Mouse (Mus musculus) megakaryocyte, embryonic 14.5 days (primary cell): ENCODE measurements around the gene Dcaf11. TPM values are rescaled to one million over a fixed set of nuclear protein-coding genes. Genes with fewer than 3 reads are reported as not detected.

Experiments used
- H3K27me3 ChIP-seq: replicated peaks from 2 replicates; pipeline ENCODE3; 2012; ENCODE audit warnings: inconsistent platforms
- H3K36me3 ChIP-seq: replicated peaks from 2 replicates; pipeline ENCODE3; 2012; ENCODE audit warnings: low read length, inconsistent platforms, mixed read lengths
- H3K4me1 ChIP-seq: 2 replicates; pipeline ENCODE4 v1.6.1; 2012; ENCODE audit warnings: inconsistent platforms
- H3K4me3 ChIP-seq: replicated peaks from 2 replicates; pipeline ENCODE3; 2012; ENCODE audit warnings: moderate library complexity, mild to moderate bottlenecking, inconsistent platforms
- H3K9me3 ChIP-seq: 2 replicates; pipeline ENCODE4 v1.6.1; 2012; ENCODE audit warnings: inconsistent platforms
- FLI1 ChIP-seq: IDR thresholded peaks from 2 replicates; pipeline ENCODE4 v1.6.1; 2012; ENCODE audit warnings: low read length, inconsistent platforms, mixed read lengths
- GATA1 ChIP-seq: IDR thresholded peaks from 3 replicates; pipeline ENCODE4 v1.6.1; 2012; ENCODE audit warnings: mixed read lengths, low read length, inconsistent platforms, borderline replicate concordance
- polyA plus RNA-seq: library from polyadenylated mRNA; stranded (reverse); fragments of >175 nt; gene quantifications from 2 replicates; pipeline ENCODE4 v1.2.3, GENCODE M21; 2012; ENCODE audit warnings: low replicate concordance; ENCODE audit not compliant: insufficient read depth

Gene Dcaf11
- polyA plus RNA-seq, 1 experiment, result 17.6 TPM

DNA sequence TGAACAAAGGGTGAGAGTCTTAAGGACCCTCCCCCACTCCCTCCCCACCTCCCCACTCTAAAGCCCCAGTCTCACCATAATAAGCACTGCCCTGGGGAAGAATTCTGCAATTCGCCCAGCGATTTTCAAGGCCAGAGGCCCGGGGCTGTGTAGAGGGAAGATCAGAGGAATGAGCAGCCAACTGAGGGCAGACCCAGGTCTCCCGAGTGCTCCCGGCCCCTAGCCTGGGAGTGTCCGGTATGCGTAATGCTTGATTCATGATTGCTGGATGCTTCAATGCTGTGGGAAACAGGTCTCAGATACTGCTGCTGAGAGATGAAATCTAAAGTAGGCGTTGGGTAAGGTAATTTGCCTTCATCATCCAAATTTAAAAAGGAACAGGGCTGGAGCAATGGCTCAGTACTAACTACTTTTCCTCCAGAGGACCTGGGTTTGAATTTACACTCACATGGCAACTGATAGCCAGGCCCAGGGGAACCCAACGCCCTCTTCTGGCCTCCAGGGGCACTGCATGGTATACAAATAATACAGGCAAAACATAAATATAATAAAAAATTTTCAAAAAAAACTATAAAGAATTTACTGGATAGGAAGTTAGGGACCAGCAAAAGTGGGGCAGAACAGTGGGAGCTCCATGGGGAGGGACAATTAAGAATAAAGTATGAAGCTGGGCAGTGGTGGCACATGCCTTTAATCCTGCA is 22.3 kb downstream of the Dcaf11 start:
- no peak for TF ChIP-seq FLI1
- no peak for TF ChIP-seq GATA1
- H3K36me3 ChIP-seq, result peaks cover 38% of the 10 kb centered on the region
- no peaks in the 10 kb centered on the region for H3K9me3 ChIP-seq
- H3K4me3 ChIP-seq, result no peak overlapping the region
- H3K4me1 ChIP-seq, result peaks cover 59% of the 10 kb centered on the region
- H3K27me3 ChIP-seq, result no peaks in the 10 kb centered on the region

DNA sequence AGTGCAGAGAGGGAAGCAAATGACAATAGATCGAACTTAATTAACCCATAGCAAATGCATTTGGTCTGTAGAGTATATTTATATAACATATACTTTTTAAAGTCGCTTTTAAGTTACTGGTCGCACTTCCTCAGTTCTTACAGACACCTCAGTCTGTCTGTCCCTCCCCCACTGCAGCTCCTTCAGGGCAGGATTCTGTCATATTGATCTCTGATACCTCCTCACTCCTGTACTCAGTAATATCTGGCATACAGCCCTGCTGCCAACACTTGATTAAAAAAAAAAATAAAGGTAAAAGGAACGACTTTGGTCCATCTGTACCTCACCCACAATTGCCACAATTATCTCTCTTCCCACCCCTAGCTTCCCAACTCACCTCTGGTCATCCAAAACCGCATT is 24.5 kb downstream of the Dcaf11 start:
- Histone ChIP-seq H3K27me3 (no peaks in the 10 kb centered on the region), H3K9me3 (no peaks in the 10 kb centered on the region), H3K36me3 (peaks cover 56% of the 10 kb centered on the region), H3K4me1 (peaks cover 53% of the 10 kb centered on the region), H3K4me3 (peak overlapping the region; percentile 95)
- no peak for TF ChIP-seq FLI1
- no peak for TF ChIP-seq GATA1

DNA sequence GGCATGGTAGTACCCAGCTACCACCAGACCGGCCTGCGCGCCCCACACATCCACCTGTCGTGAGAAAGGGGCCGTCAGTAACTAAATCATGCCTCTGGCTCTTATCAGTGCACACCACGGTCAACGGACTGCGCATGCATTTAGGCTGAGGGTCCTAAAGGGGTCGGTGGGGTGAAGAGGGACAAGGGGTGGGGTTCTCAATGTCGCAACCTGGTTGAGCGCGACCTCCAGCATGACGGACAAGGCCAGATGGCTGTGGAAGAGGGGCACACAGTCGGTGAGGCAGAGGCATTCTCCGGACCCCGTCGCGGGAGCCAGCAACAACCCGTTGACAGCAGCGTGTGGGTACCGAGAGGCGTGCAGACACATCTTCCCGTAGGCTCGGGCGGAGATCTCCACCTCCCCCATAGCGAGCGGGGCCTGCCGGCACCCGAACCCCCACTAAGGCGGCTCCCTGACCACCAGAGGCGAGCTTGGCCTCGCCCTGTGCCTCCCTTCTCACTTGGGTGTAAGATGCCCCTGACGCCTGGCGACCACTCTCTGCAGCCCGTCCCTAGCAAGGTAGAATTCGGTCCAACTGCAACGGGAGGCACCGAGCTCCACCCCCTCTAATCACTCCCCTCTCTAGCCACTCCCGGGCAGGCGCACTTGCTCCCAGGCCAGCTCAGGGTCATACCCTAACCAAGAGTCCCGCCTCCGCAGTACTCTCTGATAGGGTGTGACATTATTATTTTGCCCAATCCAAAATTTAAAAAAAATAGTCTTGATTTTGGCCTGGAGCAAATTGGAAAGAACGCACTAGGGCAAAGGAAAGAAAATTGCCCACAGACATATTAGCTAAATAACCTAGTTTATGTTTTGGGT is 25.1 kb downstream of the Dcaf11 start, which contains the start of gene Emc9:
TSS of gene Emc9 (minus strand) at position 601 of the 864 bp plus-strand sequence.
- Histone ChIP-seq H3K9me3 (no peaks in the 10 kb centered on the region), H3K4me1 (peaks cover 53% of the 10 kb centered on the region), H3K36me3 (peaks cover 53% of the 10 kb centered on the region), H3K27me3 (no peaks in the 10 kb centered on the region), H3K4me3 (peak within 1 kb of the TSS; percentile 95)
- no peak for TF ChIP-seq FLI1
- TF ChIP-seq GATA1, result no peak

DNA sequence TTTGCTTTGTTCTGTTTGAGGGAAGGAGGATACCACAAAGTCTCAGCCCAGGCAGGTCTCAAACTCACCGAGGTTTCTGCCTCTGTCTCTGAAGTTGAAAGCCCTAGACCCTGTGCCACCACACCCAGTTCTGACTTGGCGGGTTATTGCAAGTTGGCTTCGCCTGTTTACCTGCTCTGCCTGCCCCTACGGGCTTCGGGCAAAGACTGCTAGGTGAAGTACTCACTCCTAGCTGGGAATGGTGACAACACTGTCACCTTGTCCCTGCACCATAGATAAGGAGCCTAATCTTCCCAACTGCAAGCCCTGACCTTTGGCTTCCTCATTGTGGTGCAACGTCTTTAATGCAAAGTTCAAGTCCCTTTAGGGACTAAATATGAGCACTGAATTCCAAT is 25.8 kb downstream of the Dcaf11 start:
- Histone ChIP-seq H3K36me3 (peaks cover 46% of the 10 kb centered on the region), H3K4me1 (peaks cover 52% of the 10 kb centered on the region), H3K27me3 (no peaks in the 10 kb centered on the region), H3K4me3 (peak overlapping the region; percentile 95), H3K9me3 (no peaks in the 10 kb centered on the region)
- TF ChIP-seq GATA1 (no peak), FLI1 (no peak)

DNA sequence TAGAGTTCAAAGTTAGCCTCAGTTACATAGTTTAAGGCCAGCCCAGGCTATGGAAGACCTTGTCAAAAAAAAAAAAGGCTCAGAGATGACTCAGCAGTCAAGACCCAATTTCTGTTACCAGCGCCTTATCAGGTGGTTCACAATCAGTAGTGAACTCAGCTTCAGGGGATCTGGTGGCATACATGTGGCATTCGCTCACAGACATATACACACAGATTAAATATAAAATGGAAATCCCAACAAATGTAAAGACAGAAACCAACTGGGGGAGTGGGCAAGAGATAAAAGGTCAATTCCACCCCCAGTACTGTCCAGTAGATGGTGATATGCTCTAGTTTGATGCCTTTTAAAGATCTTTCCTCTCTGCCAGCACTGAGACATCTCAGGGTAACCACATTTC is 26.3 kb downstream of the Dcaf11 start:
- no peaks in the 10 kb centered on the region for H3K27me3 ChIP-seq
- peak overlapping the region; percentile 57 for H3K4me3 ChIP-seq
- peaks cover 40% of the 10 kb centered on the region for H3K36me3 ChIP-seq
- no peak for TF ChIP-seq GATA1
- TF ChIP-seq FLI1, result no peak
- H3K9me3 ChIP-seq, result no peaks in the 10 kb centered on the region
- H3K4me1 ChIP-seq, result peaks cover 48% of the 10 kb centered on the region

DNA sequence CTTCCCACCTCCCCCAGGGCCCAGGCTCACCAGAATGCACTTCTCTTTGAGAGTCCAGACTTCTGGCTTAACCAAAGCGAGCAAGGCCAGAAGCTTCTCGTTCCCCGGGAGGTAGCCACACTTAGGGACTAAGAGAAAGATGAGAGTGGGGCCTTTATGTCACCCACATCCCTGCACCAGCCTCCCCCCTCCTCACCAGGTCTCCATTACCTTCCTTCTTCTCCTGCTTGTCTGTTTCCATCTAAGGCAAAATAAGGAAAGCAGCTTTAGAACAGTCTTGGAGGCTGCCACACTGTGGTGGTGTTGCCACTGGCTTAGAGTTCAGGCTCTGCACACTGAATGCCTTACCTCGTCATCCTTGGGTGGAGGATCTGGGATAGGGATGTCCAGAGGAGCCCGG is 29.5 kb downstream of the Dcaf11 start:
- peaks cover 70% of the 10 kb centered on the region for H3K4me1 ChIP-seq
- H3K36me3 ChIP-seq, result peaks cover 35% of the 10 kb centered on the region
- no peaks in the 10 kb centered on the region for H3K27me3 ChIP-seq
- no peaks in the 10 kb centered on the region for H3K9me3 ChIP-seq
- peak overlapping the region; percentile 64 for H3K4me3 ChIP-seq
- TF ChIP-seq GATA1 (no peak), FLI1 (no peak)

DNA sequence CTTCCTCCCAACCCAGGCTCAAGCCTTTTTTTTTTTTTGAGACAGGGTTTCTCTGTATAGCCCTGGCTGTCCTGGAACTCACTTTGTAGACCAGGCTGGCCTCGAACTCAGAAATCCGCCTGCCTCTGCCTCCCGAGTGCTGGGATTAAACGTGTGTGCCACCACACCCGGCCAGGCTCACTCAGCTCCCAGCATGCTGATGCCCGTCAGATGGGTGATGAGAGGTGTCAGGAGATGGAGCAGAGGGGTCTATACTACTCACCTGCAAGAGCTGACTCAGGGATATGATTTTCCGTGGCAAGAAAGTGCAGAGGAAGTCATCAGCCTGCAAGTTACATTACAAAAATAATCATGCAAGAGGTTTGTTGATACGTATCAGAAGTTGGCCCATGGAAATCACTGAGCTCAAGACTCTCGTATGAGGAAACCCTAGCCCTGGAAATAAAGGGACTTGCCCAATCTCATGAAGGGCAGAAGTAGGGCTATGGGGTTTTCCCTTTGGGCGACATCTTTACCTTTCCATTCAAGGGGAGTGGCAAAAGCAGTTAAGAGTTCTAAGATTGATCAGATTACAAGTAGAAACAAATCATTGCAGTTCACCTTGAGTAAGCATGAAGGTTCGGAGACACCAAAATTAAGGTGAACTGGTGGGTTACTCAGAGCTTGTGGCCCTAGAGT is 30.1 kb downstream of the Dcaf11 start:
- peaks cover 68% of the 10 kb centered on the region for H3K4me1 ChIP-seq
- peak overlapping the region; percentile 96 for H3K4me3 ChIP-seq
- TF ChIP-seq FLI1, result no peak
- no peak for TF ChIP-seq GATA1
- H3K36me3 ChIP-seq, result peaks cover 41% of the 10 kb centered on the region
- no peaks in the 10 kb centered on the region for H3K9me3 ChIP-seq
- H3K27me3 ChIP-seq, result no peaks in the 10 kb centered on the region

DNA sequence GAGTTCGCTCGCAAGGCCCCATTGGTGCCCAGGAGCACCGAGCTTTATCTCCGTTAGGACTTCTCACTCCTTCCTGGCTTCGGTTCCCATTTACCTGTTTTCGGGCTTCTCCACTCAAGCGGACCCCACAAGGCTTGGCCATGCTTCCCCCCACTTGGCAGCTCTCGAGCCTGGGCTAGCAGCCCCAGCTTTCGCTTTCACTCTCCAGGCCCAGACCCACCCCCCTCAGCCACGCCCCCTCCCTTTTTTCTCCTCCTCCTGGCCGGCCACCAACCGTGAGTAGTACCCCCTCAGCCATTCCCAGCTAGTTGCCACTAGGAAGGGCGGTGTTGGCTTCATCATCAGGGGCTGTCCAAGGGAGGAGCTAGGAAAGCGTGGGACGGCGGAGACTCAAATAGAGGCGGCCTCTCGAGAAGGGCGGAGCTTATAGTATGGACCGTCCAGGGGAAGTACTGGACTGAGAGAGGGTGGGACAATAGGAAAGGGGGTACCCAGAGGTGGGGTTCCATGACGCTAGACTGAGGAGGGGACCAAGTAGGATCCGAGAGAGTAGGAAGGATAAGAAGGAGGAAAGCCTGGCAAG is 31.0 kb downstream of the Dcaf11 start, which contains the start of gene Psme2:
TSS of gene Psme2 (minus strand) at position 366 of the 583 bp plus-strand sequence.
- no peak for TF ChIP-seq GATA1
- no peak for TF ChIP-seq FLI1
- Histone ChIP-seq H3K4me3 (peak within 1 kb of the TSS; percentile 96), H3K36me3 (peaks cover 50% of the 10 kb centered on the region), H3K4me1 (peaks cover 68% of the 10 kb centered on the region), H3K27me3 (no peaks in the 10 kb centered on the region), H3K9me3 (no peaks in the 10 kb centered on the region)

DNA sequence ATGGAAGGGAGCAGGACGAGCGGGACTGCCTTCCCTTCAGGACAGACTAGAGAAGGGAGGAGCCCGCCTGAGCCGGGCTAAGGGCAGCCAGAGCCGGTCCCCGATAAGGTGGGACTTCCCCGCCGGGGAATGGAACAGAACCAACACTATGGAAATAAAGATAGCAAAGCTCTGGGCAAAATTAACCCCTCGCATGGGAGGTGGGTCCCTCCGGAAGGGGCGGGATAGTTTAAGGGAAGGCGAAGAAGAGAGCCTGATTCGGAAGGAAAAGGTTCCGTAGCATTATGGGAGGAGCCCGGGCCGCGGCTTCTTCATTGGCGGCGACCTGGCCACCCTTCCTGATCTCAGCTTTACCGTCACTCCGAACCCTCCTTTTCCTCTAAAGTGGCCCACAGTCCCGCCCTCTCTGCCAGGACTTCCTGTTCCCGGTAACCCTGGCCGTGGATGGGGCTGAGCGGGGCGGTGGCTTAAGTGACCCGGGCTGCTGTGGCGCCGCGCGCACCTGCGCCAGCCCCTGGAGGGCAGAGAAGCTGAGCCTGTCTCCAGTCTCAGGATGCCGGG is 31.6 kb downstream of the Dcaf11 start, which contains the start of gene Rnf31:
TSS of gene Rnf31 (plus strand) at position 378 of the 561 bp plus-strand sequence.
- Histone ChIP-seq H3K9me3 (no peaks in the 10 kb centered on the region), H3K4me1 (peaks cover 68% of the 10 kb centered on the region), H3K4me3 (peak within 1 kb of the TSS; percentile 96), H3K36me3 (peaks cover 56% of the 10 kb centered on the region), H3K27me3 (no peaks in the 10 kb centered on the region)
- TF ChIP-seq GATA1 (no peak), FLI1 (no peak)
